Mouse (Mus musculus): ENCODE results near the gene Vmn1r67. TPM values are rescaled to one million over a fixed set of nuclear protein-coding genes. Genes with fewer than 3 reads are reported as not detected.

The Vmn1r67 gene
- polyA plus RNA-seq (2015; fragmentation: Nextera tagmentation; extraction: Ambion mirVana), result not detected in 2 replicates

- Histone ChIP-seq H3K36me3 (replicated peaks; ENCODE audit: insufficient read depth, low read length) (no peaks in the 10 kb centered on the region), H3K4me1 (ENCODE audit: insufficient read depth) (no peaks in the 10 kb centered on the region), H3K9ac (replicated peaks) (no peak within 1 kb of the TSS), H3K9me3 (ENCODE audit: low read length) (peaks cover 2% of the 10 kb centered on the region; the same call in 1 of the 2 replicates), H3K4me2 (ENCODE audit: low read depth, low read length) (no peak within 1 kb of the TSS), H3K27me3 (ENCODE audit: insufficient read depth, low read length) (no peaks in the 10 kb centered on the region), H3K27ac (ENCODE audit: low read depth) (no peak within 1 kb of the TSS), H3K4me3 (ENCODE audit: low read depth, low read length) (no peak within 1 kb of the TSS)
- no peak for TF ChIP-seq EP300 (IDR thresholded peaks at IDR 0.05; ENCODE audit: low read depth)
- TF ChIP-seq CTCF (IDR thresholded peaks at IDR 0.05; ENCODE audit: low read depth), result no peak
- ATAC-seq (no peak), DNase-seq (no peak)
Observed at GRCm38 (mm10) chr7:10443031-10443430, at the start of gene Vmn1r67. Gene Vmn1r67 (plus strand): TSS chr7:10443331.

- Histone ChIP-seq H3K27ac (ENCODE audit: low read depth) (no peak overlapping the region), H3K27me3 (ENCODE audit: insufficient read depth, low read length) (no peaks in the 10 kb centered on the region), H3K9me3 (ENCODE audit: low read length) (no peaks in the 10 kb centered on the region), H3K4me1 (ENCODE audit: insufficient read depth) (no peaks in the 10 kb centered on the region), H3K9ac (replicated peaks) (no peak overlapping the region), H3K4me3 (ENCODE audit: low read depth, low read length) (no peak overlapping the region), H3K36me3 (replicated peaks; ENCODE audit: insufficient read depth, low read length) (no peaks in the 10 kb centered on the region), H3K4me2 (ENCODE audit: low read depth, low read length) (no peak overlapping the region)
- no peak for TF ChIP-seq EP300 (IDR thresholded peaks at IDR 0.05; ENCODE audit: low read depth)
- no peak for TF ChIP-seq CTCF (IDR thresholded peaks at IDR 0.05; ENCODE audit: low read depth)
- no peak for ATAC-seq
- 60% methylated on average over 3 of the region's 3 CpGs for WGBS (ENCODE audit: insufficient replicate concordance)
- no peak for DNase-seq
Observed at GRCm38 (mm10) chr7:10458166-10458565, 15.0 kb downstream of the Vmn1r67 start.

GRCm38 (mm10) chr7:10479813-10480212 lies 36.7 kb downstream of the Vmn1r67 start:
- TF ChIP-seq CTCF (IDR thresholded peaks at IDR 0.05; ENCODE audit: low read depth) (no peak), EP300 (IDR thresholded peaks at IDR 0.05; ENCODE audit: low read depth) (no peak)
- H3K9me3 ChIP-seq (ENCODE audit: low read length), result no peaks in the 10 kb centered on the region
- no peak for ATAC-seq

GRCm38 (mm10) chr7:10480588-10481233 lies 37.6 kb downstream of the Vmn1r67 start:
- Histone ChIP-seq H3K9ac (replicated peaks) (no peak overlapping the region), H3K27me3 (ENCODE audit: insufficient read depth, low read length) (no peaks in the 10 kb centered on the region), H3K4me3 (ENCODE audit: low read depth, low read length) (no peak overlapping the region), H3K4me2 (ENCODE audit: low read depth, low read length) (no peak overlapping the region), H3K27ac (ENCODE audit: low read depth) (no peak overlapping the region), H3K4me1 (ENCODE audit: insufficient read depth) (no peaks in the 10 kb centered on the region), H3K9me3 (ENCODE audit: low read length) (no peaks in the 10 kb centered on the region), H3K36me3 (replicated peaks; ENCODE audit: insufficient read depth, low read length) (no peaks in the 10 kb centered on the region)
- DNase-seq, result no peak
- TF ChIP-seq EP300 (IDR thresholded peaks at IDR 0.05; ENCODE audit: low read depth), result no peak
- no peak for TF ChIP-seq CTCF (IDR thresholded peaks at IDR 0.05; ENCODE audit: low read depth)
- no peak for ATAC-seq
- WGBS (ENCODE audit: insufficient replicate concordance), result 55% methylated on average over 18 of the region's 18 CpGs

More at GRCm38 (mm10) chr7:10479813-10480212, 36.7 kb downstream of the Vmn1r67 start:
- Histone ChIP-seq H3K4me1 (ENCODE audit: insufficient read depth) (no peaks in the 10 kb centered on the region), H3K4me3 (ENCODE audit: low read depth, low read length) (no peak overlapping the region), H3K4me2 (ENCODE audit: low read depth, low read length) (no peak overlapping the region), H3K9ac (replicated peaks) (no peak overlapping the region), H3K27ac (ENCODE audit: low read depth) (no peak overlapping the region), H3K27me3 (ENCODE audit: insufficient read depth, low read length) (no peaks in the 10 kb centered on the region), H3K36me3 (replicated peaks; ENCODE audit: insufficient read depth, low read length) (no peaks in the 10 kb centered on the region)
- no peak for DNase-seq

- peak within 1 kb of the TSS; percentile 63 for H3K4me3 ChIP-seq (ENCODE audit: low read depth, low read length)
- H3K27ac ChIP-seq (ENCODE audit: low read depth), result no peak within 1 kb of the TSS
- peaks cover 10% of the 10 kb centered on the region for H3K4me1 ChIP-seq (ENCODE audit: insufficient read depth)
- H3K36me3 ChIP-seq (replicated peaks; ENCODE audit: insufficient read depth, low read length), result peaks cover 6% of the 10 kb centered on the region; the same call in 1 of the 2 replicates
- H3K9me3 ChIP-seq (ENCODE audit: low read length), result no peaks in the 10 kb centered on the region
- no peaks in the 10 kb centered on the region for H3K27me3 ChIP-seq (ENCODE audit: insufficient read depth, low read length)
- no peak for TF ChIP-seq EP300 (IDR thresholded peaks at IDR 0.05; ENCODE audit: low read depth)
- 2% methylated on average over 33 of the region's 33 CpGs for WGBS (ENCODE audit: insufficient replicate concordance)
- ATAC-seq (peak; percentile 98), DNase-seq (peak; percentile 72)
- H3K4me2 ChIP-seq (ENCODE audit: low read depth, low read length), result peak within 1 kb of the TSS; percentile 80
- peak within 1 kb of the TSS; percentile 60 for H3K9ac ChIP-seq (replicated peaks)
Observed at GRCm38 (mm10) chr7:10494786-10495521, 51.8 kb downstream of the Vmn1r67 start, which contains the start of gene Zik1. Gene Zik1 (minus strand): TSS chr7:10495394.

- DNase-seq (no peak), ATAC-seq (no peak)
- WGBS (ENCODE audit: insufficient replicate concordance), result 27% methylated on average over 6 of the region's 6 CpGs
- no peaks in the 10 kb centered on the region for H3K9me3 ChIP-seq (ENCODE audit: low read length)
- H3K4me2 ChIP-seq (ENCODE audit: low read depth, low read length), result 0 out of 2 replicates have a peak overlapping the region, but pooled peaks have one; percentile 80
- H3K27ac ChIP-seq (ENCODE audit: low read depth), result no peak overlapping the region
- H3K9ac ChIP-seq (replicated peaks), result no peak overlapping the region
- TF ChIP-seq EP300 (IDR thresholded peaks at IDR 0.05; ENCODE audit: low read depth) (no peak), CTCF (IDR thresholded peaks at IDR 0.05; ENCODE audit: low read depth) (no peak)
- H3K27me3 ChIP-seq (ENCODE audit: insufficient read depth, low read length), result no peaks in the 10 kb centered on the region
- H3K4me3 ChIP-seq (ENCODE audit: low read depth, low read length), result no peak overlapping the region
- peaks cover 10% of the 10 kb centered on the region for H3K4me1 ChIP-seq (ENCODE audit: insufficient read depth)
- peaks cover 6% of the 10 kb centered on the region; the same call in 1 of the 2 replicates for H3K36me3 ChIP-seq (replicated peaks; ENCODE audit: insufficient read depth, low read length)
Observed at GRCm38 (mm10) chr7:10495578-10495977, 52.4 kb downstream of the Vmn1r67 start.

Other genes with a start within 250 kb of the Vmn1r67 start
- gene Vmn1r66, start 165.3 kb upstream of the Vmn1r67 start, polyA plus RNA-seq (2015; fragmentation: Nextera tagmentation; extraction: Ambion mirVana), result not detected in 2 replicates
- 0.59 and 0.86 TPM in 2 replicates for gene Zik1, start 52.1 kb downstream of the Vmn1r67 start, polyA plus RNA-seq (2015; fragmentation: Nextera tagmentation; extraction: Ambion mirVana)
- not detected in 2 replicates for gene Vmn1r68, start 115.2 kb downstream of the Vmn1r67 start, polyA plus RNA-seq (2015; fragmentation: Nextera tagmentation; extraction: Ambion mirVana)
- not detected in 2 replicates for gene Vmn1r69, start 170.3 kb downstream of the Vmn1r67 start, polyA plus RNA-seq (2015; fragmentation: Nextera tagmentation; extraction: Ambion mirVana)
- not detected in 2 replicates for gene Vmn1r70, start 188.2 kb downstream of the Vmn1r67 start, polyA plus RNA-seq (2015; fragmentation: Nextera tagmentation; extraction: Ambion mirVana)
- gene Nlrp4b, start 244.5 kb downstream of the Vmn1r67 start, polyA plus RNA-seq (2015; fragmentation: Nextera tagmentation; extraction: Ambion mirVana), result not detected in 2 replicates